Mouse (Mus musculus) E14TG2a.4 (cell line): ENCODE results near the gene Ttll1.

ENCODE experiments used
- CTCF ChIP-seq: conservative IDR thresholded peaks from 2 replicates; pipeline ENCODE4 v1.5.1; 2014; ENCODE audit warnings: low read length
- NANOG ChIP-seq: IDR thresholded peaks from 2 replicates; pipeline ENCODE4 v1.6.1; 2014; ENCODE audit warnings: borderline replicate concordance, low read length, mixed read lengths
- POU5F1 ChIP-seq: IDR thresholded peaks from 2 replicates; pipeline ENCODE4 v1.6.1; 2014; ENCODE audit warnings: low read length, borderline replicate concordance

GRCm38 (mm10) chr15:83457541-83457940 lies 53.2 kb downstream of the Ttll1 start:
- no peak for TF ChIP-seq CTCF
- TF ChIP-seq POU5F1, result no peak
- no peak for TF ChIP-seq NANOG
